Mouse (Mus musculus) myocyte (in vitro differentiated cells): ENCODE measurements at regions not wholly inside any gene's neighbourhood (a gene's known extent, or its start where the extent isn't known, plus 50 kb on each side); places are given as distances from the start of the nearest gene placed in this dataset.

Experiments used
- H3K27me3 ChIP-seq: one replicate; pipeline ENCODE4 v1.6.1; 2011; ENCODE audit not compliant: control insufficient read depth, insufficient read depth, insufficient read length
- H3K36me3 ChIP-seq: one replicate; pipeline ENCODE4 v1.6.1; 2011; ENCODE audit not compliant: control insufficient read depth, insufficient read depth
- H3K4me2 ChIP-seq: one replicate; pipeline ENCODE4 v1.6.1; 2011; ENCODE audit warnings: low read depth, control low read depth
- H3K4me3 ChIP-seq: one replicate; pipeline ENCODE4 v1.5.1; 2011; ENCODE audit warnings: mild to moderate bottlenecking, control low read depth, moderate library complexity
- H3K79me2 ChIP-seq: one replicate; pipeline ENCODE4 v1.6.1; 2011; ENCODE audit not compliant: control insufficient read depth, insufficient read depth
- H3ac ChIP-seq: one replicate; pipeline ENCODE4 v1.6.1; 2011; ENCODE audit not compliant: control insufficient read depth, insufficient read length
- CEBPB ChIP-seq: IDR thresholded peaks from 2 replicates; pipeline ENCODE4 v1.6.1; 2011; ENCODE audit warnings: mild to moderate bottlenecking, moderate library complexity; ENCODE audit not compliant: poor library complexity, insufficient read depth, severe bottlenecking
- E2F4 ChIP-seq: IDR thresholded peaks from one replicate; pipeline ENCODE4 v1.6.1; 2011; ENCODE audit warnings: mild to moderate bottlenecking, control low read depth, moderate library complexity; ENCODE audit not compliant: insufficient read depth
- MAX ChIP-seq: IDR thresholded peaks from one replicate; pipeline ENCODE4 v1.6.1; 2011; ENCODE audit warnings: low read depth, mild to moderate bottlenecking, control low read depth
- MYOD1 ChIP-seq, 3 experiments: IDR thresholded peaks; one replicate each; pipeline ENCODE4 v1.6.1; 2011; ENCODE audit warnings: control low read depth in 2 of 3, low read depth in 2 of 3, mild to moderate bottlenecking in 2 of 3, moderate library complexity in 1 of 3; ENCODE audit not compliant: insufficient read length in 2 of 3, control insufficient read depth in 1 of 3
- MYOG ChIP-seq, 3 experiments: IDR thresholded peaks; one replicate each; pipeline ENCODE4 v1.6.1; 2011; ENCODE audit warnings: control low read depth in 2 of 3, low read depth in 2 of 3, mild to moderate bottlenecking in 2 of 3; ENCODE audit not compliant: insufficient read length in 2 of 3, control insufficient read depth in 1 of 3, insufficient read depth in 1 of 3
- POLR2A ChIP-seq: IDR thresholded peaks from one replicate; pipeline ENCODE4 v1.6.1; 2011; ENCODE audit warnings: low read depth, mild to moderate bottlenecking, control low read depth, moderate library complexity; ENCODE audit not compliant: insufficient read length
- POLR2AphosphoS2 ChIP-seq: IDR thresholded peaks from one replicate; pipeline ENCODE4 v1.6.1; 2011; ENCODE audit warnings: low read depth, control low read depth; ENCODE audit not compliant: insufficient read length
- REST ChIP-seq: IDR thresholded peaks from one replicate; pipeline ENCODE4 v1.6.1; 2011; ENCODE audit warnings: mild to moderate bottlenecking, control low read depth, moderate library complexity; ENCODE audit not compliant: insufficient read depth, insufficient read length
- SRF ChIP-seq: IDR thresholded peaks from one replicate; pipeline ENCODE4 v1.6.1; 2011; ENCODE audit warnings: low read depth; ENCODE audit not compliant: control insufficient read depth, insufficient read length
- TCF12 ChIP-seq: IDR thresholded peaks from one replicate; pipeline ENCODE4 v1.6.1; 2011; ENCODE audit warnings: mild to moderate bottlenecking, control low read depth; ENCODE audit not compliant: poor library complexity, insufficient read depth, severe bottlenecking
- TCF3 ChIP-seq: IDR thresholded peaks from one replicate; pipeline ENCODE4 v1.6.1; 2011; ENCODE audit warnings: low read depth, control low read depth; ENCODE audit not compliant: insufficient read length
- USF1 ChIP-seq: IDR thresholded peaks from one replicate; pipeline ENCODE4 v1.6.1; 2011; ENCODE audit warnings: low read depth, mild to moderate bottlenecking, control low read depth, moderate library complexity

DNA sequence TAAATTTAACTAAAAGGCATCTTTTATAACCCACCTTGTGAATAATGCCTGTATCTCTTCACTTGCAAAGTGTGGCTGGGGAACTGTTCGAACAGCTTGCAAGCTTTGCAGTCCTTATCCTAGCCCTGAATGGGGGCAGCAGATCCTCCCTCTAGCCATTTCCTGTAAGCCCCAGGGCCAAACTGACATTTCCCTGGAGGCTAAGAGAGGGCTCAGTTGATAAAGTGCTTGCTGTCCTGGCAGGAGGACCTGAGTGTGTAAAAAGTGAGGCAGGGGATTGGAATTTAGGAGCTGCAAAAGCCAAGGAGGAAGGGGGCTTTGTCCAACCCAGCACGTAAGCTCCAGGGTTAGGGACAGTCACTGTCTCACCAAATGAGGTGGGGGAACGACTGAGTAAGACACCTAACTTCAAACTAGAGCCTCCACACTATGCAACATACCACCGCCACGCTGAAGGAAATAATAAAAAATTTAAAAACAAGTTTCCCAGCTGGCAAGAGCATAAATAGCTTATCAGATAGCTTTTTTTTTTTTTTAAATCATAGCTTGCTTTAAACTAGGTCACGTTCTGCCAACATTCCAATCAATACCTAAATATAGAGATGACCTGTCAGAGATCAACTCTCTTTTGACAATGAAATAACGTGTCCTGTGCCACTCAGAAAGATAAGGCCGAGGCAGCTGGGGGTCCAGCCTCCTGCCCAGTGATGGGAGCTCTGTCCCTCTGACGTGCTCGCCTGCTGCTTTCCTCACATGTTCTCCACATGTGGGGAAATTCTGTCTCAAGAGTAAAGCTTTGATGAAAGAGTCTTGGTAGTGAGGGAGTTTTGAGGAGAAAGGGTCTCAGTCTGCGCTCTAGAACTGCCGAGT is 146.0 kb downstream of the Zfp36l1 start:
- no peak overlapping the region for H3ac ChIP-seq
- H3K4me3 ChIP-seq: no peak overlapping the region
- no peak for TF ChIP-seq SRF
- no peak for TF ChIP-seq TCF12
- TF ChIP-seq POLR2A: no peak
- no peak for TF ChIP-seq MAX
- no peak for TF ChIP-seq CEBPB
- TF ChIP-seq REST: no peak
- TF ChIP-seq POLR2AphosphoS2: no peak
- no peak for TF ChIP-seq TCF3
- H3K79me2 ChIP-seq: no peaks in the 10 kb centered on the region
- no peaks in the 10 kb centered on the region for H3K27me3 ChIP-seq
- H3K36me3 ChIP-seq: no peaks in the 10 kb centered on the region
- no peak overlapping the region for H3K4me2 ChIP-seq

DNA sequence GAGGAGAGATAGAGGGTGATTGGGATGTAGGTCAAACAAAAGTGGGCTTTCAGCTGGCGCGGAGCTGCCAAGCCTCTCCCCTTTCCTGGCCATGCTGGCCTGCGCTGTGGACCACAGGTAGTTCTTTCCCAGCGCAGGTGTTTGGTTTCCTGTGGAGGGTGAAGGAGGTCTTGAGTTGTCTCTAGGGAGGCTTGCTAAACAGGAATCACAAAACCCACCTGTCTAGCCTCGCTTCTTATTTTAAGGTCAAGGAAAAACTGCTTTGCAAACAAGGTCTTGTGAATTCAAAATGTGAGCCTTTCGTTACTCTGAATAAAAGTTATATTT is 146.6 kb downstream of the Zfp36l1 start:
- TF ChIP-seq POLR2A (no peak), POLR2AphosphoS2 (no peak), E2F4 (no peak), TCF3 (no peak), TCF12 (no peak), CEBPB (no peak), MYOD1 (IDR thresholded peaks at IDR 0.05; ENCODE audit: control insufficient read depth in 1 of 3, insufficient read length in 2 of 3, low read depth in 2 of 3) (no peak), MAX (no peak), REST (no peak), SRF (no peak), MYOG (IDR thresholded peaks at IDR 0.05; ENCODE audit: control insufficient read depth in 1 of 3, insufficient read depth in 1 of 3, insufficient read length in 2 of 3, low read depth in 2 of 3) (no peak), USF1 (no peak)
- Histone ChIP-seq H3K4me2 (no peak overlapping the region), H3K27me3 (no peaks in the 10 kb centered on the region), H3K4me3 (no peak overlapping the region), H3K36me3 (no peaks in the 10 kb centered on the region), H3ac (no peak overlapping the region), H3K79me2 (no peaks in the 10 kb centered on the region)

DNA sequence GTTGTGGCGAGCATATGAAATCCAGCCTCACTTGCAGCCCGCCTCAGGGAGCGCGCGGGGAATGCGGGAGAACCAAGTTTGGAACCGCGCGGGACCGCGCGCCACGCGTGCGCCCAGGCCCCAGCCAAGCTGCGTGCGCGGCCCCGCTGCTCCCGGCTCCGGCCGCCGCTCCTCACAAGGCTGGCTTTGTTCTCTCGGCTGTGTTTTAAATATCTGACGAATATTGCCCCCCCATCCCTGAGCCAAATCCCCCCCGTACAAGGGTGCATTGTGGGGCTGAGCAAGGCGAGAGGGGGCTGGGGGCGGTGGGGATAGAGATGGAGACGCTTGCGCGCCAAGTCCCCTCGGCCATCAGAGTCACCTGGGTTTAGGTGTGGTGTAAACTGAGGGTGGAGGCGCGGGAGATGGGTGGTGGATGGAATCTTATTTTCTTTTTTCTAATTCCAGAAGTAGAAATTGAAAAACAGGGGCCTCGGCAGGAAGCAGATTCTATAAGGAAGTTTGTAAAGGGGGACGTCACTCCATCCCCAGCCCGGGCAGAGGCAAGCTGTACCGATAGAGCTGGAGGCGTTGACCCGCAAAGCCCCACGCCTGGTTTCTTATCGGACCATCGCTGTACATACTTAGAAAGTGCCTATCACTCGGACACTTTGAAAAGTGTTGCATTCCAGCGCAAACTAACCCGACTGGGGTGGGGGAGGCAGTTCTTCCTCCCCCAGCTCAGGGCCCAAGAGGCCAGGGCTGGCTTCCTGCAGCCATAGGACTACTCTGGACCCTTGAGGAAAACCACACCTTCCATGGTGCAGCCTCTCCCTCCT is 147.1 kb downstream of the Zfp36l1 start:
- Histone ChIP-seq H3ac (no peak overlapping the region), H3K79me2 (no peaks in the 10 kb centered on the region), H3K27me3 (no peaks in the 10 kb centered on the region), H3K36me3 (no peaks in the 10 kb centered on the region), H3K4me2 (no peak overlapping the region), H3K4me3 (no peak overlapping the region)
- TF ChIP-seq CEBPB (no peak), POLR2AphosphoS2 (no peak), POLR2A (no peak), MYOG (IDR thresholded peaks at IDR 0.05; ENCODE audit: control insufficient read depth in 1 of 3, insufficient read depth in 1 of 3, insufficient read length in 2 of 3, low read depth in 2 of 3) (no peak), TCF3 (no peak), E2F4 (no peak), SRF (no peak), REST (no peak), MYOD1 (IDR thresholded peaks at IDR 0.05; ENCODE audit: control insufficient read depth in 1 of 3, insufficient read length in 2 of 3, low read depth in 2 of 3) (no peak), USF1 (no peak), TCF12 (no peak), MAX (no peak)

DNA sequence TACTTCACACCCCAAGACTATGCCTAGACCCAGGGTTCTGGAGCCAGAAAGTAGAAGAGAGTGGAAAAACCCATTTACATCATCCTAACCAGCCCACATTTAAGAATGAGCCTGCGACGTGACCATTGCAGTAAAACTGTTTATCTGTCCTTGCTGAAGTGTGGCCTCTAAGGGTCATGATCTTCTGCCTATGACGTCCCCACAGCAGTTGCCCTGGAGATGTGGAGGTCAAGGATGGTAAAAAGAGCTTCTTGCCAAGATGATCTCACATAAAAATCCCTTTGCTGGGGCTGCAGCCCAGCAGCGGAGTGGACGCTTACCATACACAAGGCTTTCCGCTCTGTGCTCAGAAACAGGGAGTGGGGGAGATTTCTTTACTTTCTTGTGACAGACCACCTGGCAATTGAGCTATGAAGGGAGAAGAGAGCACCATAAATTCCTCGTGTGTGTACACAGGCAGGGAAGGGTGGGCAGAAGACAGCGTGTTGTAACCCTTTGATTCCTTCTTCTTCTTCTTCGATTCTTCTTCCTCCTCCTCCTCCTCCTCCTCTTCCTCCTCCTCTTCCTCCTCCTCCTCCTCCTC is 149.3 kb downstream of the Zfp36l1 start:
- Histone ChIP-seq H3ac (no peak overlapping the region), H3K27me3 (no peaks in the 10 kb centered on the region), H3K4me2 (no peak overlapping the region), H3K36me3 (no peaks in the 10 kb centered on the region), H3K79me2 (no peaks in the 10 kb centered on the region), H3K4me3 (no peak overlapping the region)
- TF ChIP-seq MYOG (IDR thresholded peaks at IDR 0.05; ENCODE audit: control insufficient read depth in 1 of 3, insufficient read depth in 1 of 3, insufficient read length in 2 of 3, low read depth in 2 of 3): no peak
- no peak for TF ChIP-seq POLR2AphosphoS2
- no peak for TF ChIP-seq MYOD1 (IDR thresholded peaks at IDR 0.05; ENCODE audit: control insufficient read depth in 1 of 3, insufficient read length in 2 of 3, low read depth in 2 of 3)
- no peak for TF ChIP-seq REST
- no peak for TF ChIP-seq E2F4
- TF ChIP-seq POLR2A: no peak
- no peak for TF ChIP-seq SRF
- TF ChIP-seq TCF3: no peak
- no peak for TF ChIP-seq MAX
- no peak for TF ChIP-seq CEBPB
- TF ChIP-seq TCF12: no peak
- no peak for TF ChIP-seq USF1
